Mouse (Mus musculus) thymus, postnatal 0 days (tissue): ENCODE results near the gene Tmem254a. TPM values are rescaled to one million over a fixed set of nuclear protein-coding genes. Genes with fewer than 3 reads are reported as not detected.
"Not testable (repeated sequence)": the region's sequence is repeated elsewhere in the genome, so short reads cannot be mapped to it uniquely, and the experiment has no call there.

Experiments used
- DNase-seq: peaks from one replicate; pipeline ENCODE4 v3.0.0-alpha.2; 2015; ENCODE audit warnings: low spot score
- polyA plus RNA-seq: library from polyadenylated mRNA; unstranded; fragments of >200 nt; fragmentation: Nextera tagmentation; extraction: Ambion mirVana; gene quantifications from 2 replicates; pipeline ENCODE4 v1.2.1, GENCODE M21; 2015

Tmem254a gene
- 0.72 and 1.8 TPM in 2 replicates for polyA plus RNA-seq

- DNase-seq: not testable (repeated sequence)
Observed at GRCm38 (mm10) chr14:25927562-25927881, at the start of gene Tmem254a. Tmem254a (minus strand) TSS chr14:25927672.

- DNase-seq: not testable (repeated sequence)
Observed at GRCm38 (mm10) chr14:25957861-25958260, 30.4 kb upstream of the Tmem254a start.

GRCm38 (mm10) chr14:25938004-25938403, 10.5 kb upstream of the Tmem254a start, which contains the start of gene Cphx1:
Cphx1 (plus strand) TSS chr14:25938304.
- not testable (repeated sequence) for DNase-seq

GRCm38 (mm10) chr14:25936867-25937630, 9.6 kb upstream of the Tmem254a start:
- DNase-seq: not testable (repeated sequence)

- not testable (repeated sequence) for DNase-seq
Observed at GRCm38 (mm10) chr14:25926814-25927561, 484 bp downstream of the Tmem254a start.

GRCm38 (mm10) chr14:25918427-25919170, 8.9 kb downstream of the Tmem254a start:
- DNase-seq: not testable (repeated sequence)

GRCm38 (mm10) chr14:25908976-25909375, 18.5 kb downstream of the Tmem254a start:
- not testable (repeated sequence) for DNase-seq

- DNase-seq: not testable (repeated sequence)
Observed at GRCm38 (mm10) chr14:25907272-25907671, 20.2 kb downstream of the Tmem254a start.

GRCm38 (mm10) chr14:25905243-25905642, 22.2 kb downstream of the Tmem254a start:
- not testable (repeated sequence) for DNase-seq

- DNase-seq: not testable (repeated sequence)
Observed at GRCm38 (mm10) chr14:25903000-25903399, 24.5 kb downstream of the Tmem254a start, which contains the start of gene Plac9a. Plac9a (minus strand) TSS chr14:25903100.

- DNase-seq: not testable (repeated sequence)
Observed at GRCm38 (mm10) chr14:25895686-25896085, 31.8 kb downstream of the Tmem254a start.

- DNase-seq: not testable (repeated sequence)
Observed at GRCm38 (mm10) chr14:25894566-25894965, 32.9 kb downstream of the Tmem254a start.

- not testable (repeated sequence) for DNase-seq
Observed at GRCm38 (mm10) chr14:25885886-25886285, 41.6 kb downstream of the Tmem254a start.

GRCm38 (mm10) chr14:25881769-25882168, 45.7 kb downstream of the Tmem254a start:
- DNase-seq: not testable (repeated sequence)

- DNase-seq: not testable (repeated sequence)
Observed at GRCm38 (mm10) chr14:25876640-25877039, 50.8 kb downstream of the Tmem254a start.

Other genes starting within 250 kb of the Tmem254a start
- 30.4 and 37.2 TPM in 2 replicates for gene Ppif, start 233.5 kb downstream of the Tmem254a start, polyA plus RNA-seq
- gene Zcchc24, start 158.6 kb downstream of the Tmem254a start, polyA plus RNA-seq: 7.6 and 9.0 TPM in 2 replicates
- gene Anxa11, start 85.5 kb downstream of the Tmem254a start, polyA plus RNA-seq: 48.4 and 49.0 TPM in 2 replicates
- not detected in 2 replicates for gene Plac9a, start 24.6 kb downstream of the Tmem254a start, polyA plus RNA-seq
- gene Cphx1, start 10.6 kb upstream of the Tmem254a start, polyA plus RNA-seq: not detected in 2 replicates
- 0.24 and 0.34 TPM in 2 replicates for gene Duxbl1, start 50.9 kb upstream of the Tmem254a start, polyA plus RNA-seq
- 13.4 and 19.4 TPM in 2 replicates for gene Gm9780, start 115.0 kb upstream of the Tmem254a start, polyA plus RNA-seq
- gene Tmem254c, start 139.7 kb upstream of the Tmem254a start, polyA plus RNA-seq: 26.7 and 29.1 TPM in 2 replicates
- not detected in 2 replicates for gene Cphx2, start 153.8 kb upstream of the Tmem254a start, polyA plus RNA-seq
- not detected in 2 replicates for gene Cphx3, start 154.6 kb upstream of the Tmem254a start, polyA plus RNA-seq
- gene Duxbl2, start 190.7 kb upstream of the Tmem254a start, polyA plus RNA-seq: not detected in 2 replicates